Mouse (Mus musculus) gastrocnemius, postnatal 36 days (tissue): Measurements from ENCODE around the gene Mief2. TPM values are rescaled to one million over a fixed set of nuclear protein-coding genes. Genes with fewer than 3 reads are reported as not detected.

Experiments
- DNase-seq, 2 experiments: peaks; one replicate each; pipeline ENCODE4 v3.0.0; 2022
- intact Hi-C: fragments of 180-260 bp; cut with DNase I; formaldehyde crosslinking; loops from one replicate; pipeline ENCODE4 v1.15.1; 2025
- long read RNA-seq, 2 experiments: library from polyadenylated mRNA; stranded (forward); transcript quantifications; one replicate each; pipeline ENCODE4 v2.0.0; 2021
- total RNA-seq, 2 experiments: library from RNA; stranded (reverse); gene quantifications; 2 replicates each; pipeline ENCODE4 v1.2.3; 2021

Gene Mief2
- 10 to 100 TPM; 70.1 to 91.0 TPM for total RNA-seq
- long read RNA-seq, experiment 1, transcript Mief2-201 (4 exons, 2,522 nt), result major isoform, 23 of 64 reads
- long read RNA-seq, experiment 1, partial matches to known transcripts, result 14 of 64 reads
- long read RNA-seq, experiment 1, other reads (novel, unspliced or antisense), result 26 of 64 reads
- long read RNA-seq, experiment 2, transcript Mief2-201 (4 exons, 2,522 nt), result major isoform, 44 of 104 reads
- long read RNA-seq, experiment 2, partial matches to known transcripts, result 27 of 104 reads
- long read RNA-seq, experiment 2, other reads (novel, unspliced or antisense), result 30 of 104 reads

GRCm38 (mm10) chr11:60728260-60728761 is at the start of gene Mief2:
Gene Mief2 (plus strand): TSS chr11:60728398.
- DNase-seq, result peak; percentile 92
- intact Hi-C loops, result no loop called here

- DNase-seq, result no peak
- intact Hi-C loops, result loop anchor here (5.0 kb wide), 1 partner anchor 81 kb away; the partner anchor contains the start of genes Smcr8 and Top3a
Measured at GRCm38 (mm10) chr11:60696165-60696564, 32.0 kb upstream of the Mief2 start.

GRCm38 (mm10) chr11:60697561-60697960 is 30.6 kb upstream of the Mief2 start:
- no peak for DNase-seq
- intact Hi-C loops, result loop anchor here (5.0 kb wide), 1 partner anchor 80 kb away; the partner anchor contains the start of genes Smcr8 and Top3a

GRCm38 (mm10) chr11:60698806-60699523 is 29.2 kb upstream of the Mief2 start:
- DNase-seq, result peak; percentile 69 to 75
- intact Hi-C loops, result loop anchor here (2.0 to 5.0 kb wide), 2 partner anchors 78 to 130 kb away; partner anchors contain the start of genes Smcr8 and Top3a

GRCm38 (mm10) chr11:60699524-60700075 is 28.6 kb upstream of the Mief2 start, which contains the start of gene Llgl1:
Gene Llgl1 (plus strand): TSS chr11:60699723.
- intact Hi-C loops, result loop anchor here (2.0 to 10.0 kb wide), 4 partner anchors 78 to 178 kb away; partner anchors contain the start of genes Smcr8, Tmem11 and Top3a
- peak; percentile 82 for DNase-seq

GRCm38 (mm10) chr11:60700320-60701185 is 27.6 kb upstream of the Mief2 start:
- DNase-seq, result no peak
- intact Hi-C loops, result loop anchor here (5.0 to 10.0 kb wide), 2 partner anchors 146 to 177 kb away; partner anchors contain the start of gene Tmem11

- intact Hi-C loops, result loop anchor here (5.0 to 10.0 kb wide), 2 partner anchors 147 to 176 kb away; partner anchors contain the start of gene Tmem11
- DNase-seq, result no peak
Measured at GRCm38 (mm10) chr11:60701611-60702010, 26.6 kb upstream of the Mief2 start.

- peak in 1 of 2 experiments; percentile 29 for DNase-seq
Measured at GRCm38 (mm10) chr11:60703131-60703530, 25.1 kb upstream of the Mief2 start.

GRCm38 (mm10) chr11:60704023-60704880 is 23.9 kb upstream of the Mief2 start:
- intact Hi-C loops, result loop anchor here (5.0 to 10.0 kb wide), 2 partner anchors 149 to 173 kb away; partner anchors contain the start of gene Tmem11
- DNase-seq, result peak in 1 of 2 experiments; percentile 3

More at GRCm38 (mm10) chr11:60703131-60703530, 25.1 kb upstream of the Mief2 start:
- intact Hi-C loops, result loop anchor here (5.0 to 10.0 kb wide), 2 partner anchors 148 to 174 kb away; partner anchors contain the start of gene Tmem11

GRCm38 (mm10) chr11:60705255-60705654 is 22.9 kb upstream of the Mief2 start:
- intact Hi-C loops, result loop anchor here (10.0 kb wide), 1 partner anchor 150 kb away; no protein-coding TSS in a partner anchor
- DNase-seq, result no peak

- no peak for DNase-seq
- intact Hi-C loops, result loop anchor here (10.0 kb wide), 1 partner anchor 151 kb away; no protein-coding TSS in a partner anchor
Measured at GRCm38 (mm10) chr11:60706076-60706475, 22.1 kb upstream of the Mief2 start.

- intact Hi-C loops, result loop anchor here (10.0 kb wide), 1 partner anchor 152 kb away; no protein-coding TSS in a partner anchor
- DNase-seq, result peak; percentile 4 to 12
Measured at GRCm38 (mm10) chr11:60706696-60707480, 21.3 kb upstream of the Mief2 start.

- intact Hi-C loops, result loop anchor here (10.0 kb wide), 1 partner anchor 153 kb away; no protein-coding TSS in a partner anchor
- DNase-seq, result peak; percentile 89 to 92
Measured at GRCm38 (mm10) chr11:60707672-60708071, 20.5 kb upstream of the Mief2 start.

GRCm38 (mm10) chr11:60708631-60709030 is 19.6 kb upstream of the Mief2 start:
- DNase-seq, result no peak
- intact Hi-C loops, result loop anchor here (10.0 kb wide), 1 partner anchor 154 kb away; no protein-coding TSS in a partner anchor

- intact Hi-C loops, result loop anchor here (10.0 kb wide), 1 partner anchor 155 kb away; no protein-coding TSS in a partner anchor
- peak in 1 of 2 experiments; percentile 3 for DNase-seq
Measured at GRCm38 (mm10) chr11:60709481-60710465, 18.4 kb upstream of the Mief2 start.

- intact Hi-C loops, result no loop called here
- peak in 1 of 2 experiments; percentile 2 for DNase-seq
Measured at GRCm38 (mm10) chr11:60711218-60711617, 17.0 kb upstream of the Mief2 start.
